Mouse (Mus musculus): Measurements from ENCODE around the gene Ppp3ca. TPM values are rescaled to one million over a fixed set of nuclear protein-coding genes. Genes with fewer than 3 reads are reported as not detected.

Gene Ppp3ca
- polyA plus RNA-seq, 1 experiment: 66.9 TPM

DNA sequence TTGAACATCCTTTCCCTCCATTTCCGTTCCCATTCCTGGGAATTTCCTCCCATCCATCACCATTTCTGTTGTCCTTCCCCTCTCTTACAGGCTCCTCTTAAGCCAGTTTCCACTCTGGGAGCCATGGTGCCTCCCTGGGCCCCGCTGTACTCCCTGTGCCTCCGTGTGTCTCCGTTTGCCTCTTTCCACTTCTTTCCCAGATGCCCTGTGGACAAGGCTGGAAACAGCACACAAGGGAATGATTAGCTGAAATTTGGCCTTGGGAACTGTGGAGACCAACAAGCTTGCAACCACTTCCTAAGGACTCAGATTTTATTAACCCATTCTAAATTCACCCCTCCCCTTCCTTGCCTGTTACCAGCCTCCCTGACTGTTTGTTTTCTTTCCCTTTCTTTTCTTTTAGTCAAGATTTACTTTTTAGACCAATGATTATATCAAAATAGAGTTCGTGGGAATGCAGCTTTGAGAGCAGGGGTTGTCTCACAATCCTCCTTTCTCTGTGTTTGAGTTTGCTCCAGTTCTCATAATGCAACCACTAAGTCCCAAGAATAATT lies 93.9 kb downstream of the Ppp3ca start:
- DNase-seq (ENCODE audit: low spot score): no peak

DNA sequence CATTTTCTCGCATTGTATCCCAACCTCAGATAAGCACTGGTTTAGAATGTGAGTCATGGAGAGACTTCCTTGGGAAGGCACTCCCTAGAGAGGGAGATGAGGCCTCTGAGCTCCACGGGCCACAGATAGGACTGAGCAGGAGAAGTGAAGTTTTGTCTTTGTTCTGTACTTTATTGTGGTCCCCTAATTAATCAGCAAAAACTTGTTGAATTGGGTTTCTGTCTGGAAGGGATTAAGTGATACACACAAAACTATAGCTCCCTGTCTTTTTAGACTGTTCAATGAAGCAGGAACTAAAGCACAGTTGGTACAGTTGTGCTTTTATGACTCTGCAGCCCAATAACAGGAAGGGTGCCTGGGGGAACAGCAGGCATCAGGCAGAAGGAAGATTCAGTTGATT lies 95.6 kb downstream of the Ppp3ca start:
- no peak for DNase-seq (ENCODE audit: low spot score)

DNA sequence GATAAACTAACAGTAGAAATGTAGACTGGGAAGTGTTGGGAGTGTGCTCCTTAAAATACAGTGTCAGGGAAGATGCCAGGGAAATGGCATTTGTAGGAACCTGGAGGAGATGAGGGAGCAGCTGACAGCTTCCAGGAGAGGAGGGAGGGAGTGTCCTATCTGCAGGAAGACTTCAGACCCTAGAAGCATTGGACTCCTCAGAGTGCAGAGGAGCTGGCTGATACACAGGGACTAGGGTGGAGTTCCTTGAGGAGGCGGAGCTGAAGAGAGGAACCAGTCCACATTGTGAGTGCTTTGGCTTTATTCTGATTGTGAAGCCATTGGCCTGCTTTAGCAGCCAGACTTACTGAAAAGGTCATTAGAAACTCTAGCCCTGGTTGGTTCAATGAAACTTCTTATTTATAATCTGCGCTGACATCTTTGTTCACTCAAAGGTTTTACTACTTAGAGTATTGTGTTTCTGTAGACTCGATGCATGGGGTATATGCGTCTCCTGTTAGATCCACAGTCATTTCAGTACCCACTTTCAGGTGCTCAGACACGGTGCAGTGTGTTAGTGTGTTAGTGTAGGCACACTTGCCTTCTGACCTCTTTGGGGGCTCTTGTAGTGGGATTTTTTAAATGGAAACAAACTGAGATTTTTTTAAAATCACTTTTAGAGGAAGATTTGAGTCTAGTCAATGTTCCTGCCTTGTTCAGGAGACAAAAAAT lies 99.0 kb downstream of the Ppp3ca start:
- no peak for DNase-seq (ENCODE audit: low spot score)

DNA sequence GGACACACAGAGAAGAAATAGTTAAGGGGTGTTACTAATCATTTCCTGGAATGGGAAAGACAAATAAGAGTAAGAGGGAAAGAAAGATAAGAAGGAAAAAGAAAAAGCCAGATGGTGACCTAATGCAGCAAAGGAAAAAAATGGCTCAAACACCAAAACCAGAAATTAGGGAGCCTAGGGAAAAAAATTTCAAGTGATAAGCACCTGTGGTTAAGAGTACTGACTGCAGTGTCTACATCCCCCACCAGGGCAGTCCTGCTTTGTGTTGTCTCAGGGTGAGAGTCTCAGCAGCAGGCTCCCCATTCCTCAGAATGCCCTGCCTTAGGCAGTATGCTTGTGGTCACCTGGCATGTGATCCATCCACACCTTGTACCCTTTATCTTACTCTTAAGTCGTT lies 99.6 kb downstream of the Ppp3ca start:
- DNase-seq (ENCODE audit: low spot score): no peak

- no peak for DNase-seq (ENCODE audit: low spot score)
Measured at GRCm38 (mm10) chr3:136771700-136772099, 101.8 kb downstream of the Ppp3ca start.

DNA sequence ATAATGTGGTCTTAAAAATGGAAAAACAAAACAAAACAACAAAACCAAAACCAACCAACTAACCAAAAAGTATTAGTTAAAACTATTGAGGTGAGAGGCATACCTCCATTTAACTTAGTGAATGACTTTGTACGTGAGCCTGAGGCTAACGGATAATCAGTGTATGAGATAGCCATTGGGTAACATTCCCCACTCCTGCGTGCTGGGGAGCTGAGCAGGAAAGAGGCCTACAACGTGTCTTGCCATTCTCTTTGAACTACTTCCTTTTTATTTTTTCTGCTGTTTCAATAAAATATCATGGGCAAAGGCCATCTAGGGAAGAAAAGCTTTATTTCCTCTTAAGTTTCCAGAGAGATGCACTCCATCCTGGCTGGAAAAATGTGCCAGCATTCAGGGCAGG lies 103.3 kb downstream of the Ppp3ca start:
- DNase-seq (ENCODE audit: low spot score): no peak

- DNase-seq (ENCODE audit: low spot score): no peak
Measured at GRCm38 (mm10) chr3:136774196-136774595, 104.3 kb downstream of the Ppp3ca start.

DNA sequence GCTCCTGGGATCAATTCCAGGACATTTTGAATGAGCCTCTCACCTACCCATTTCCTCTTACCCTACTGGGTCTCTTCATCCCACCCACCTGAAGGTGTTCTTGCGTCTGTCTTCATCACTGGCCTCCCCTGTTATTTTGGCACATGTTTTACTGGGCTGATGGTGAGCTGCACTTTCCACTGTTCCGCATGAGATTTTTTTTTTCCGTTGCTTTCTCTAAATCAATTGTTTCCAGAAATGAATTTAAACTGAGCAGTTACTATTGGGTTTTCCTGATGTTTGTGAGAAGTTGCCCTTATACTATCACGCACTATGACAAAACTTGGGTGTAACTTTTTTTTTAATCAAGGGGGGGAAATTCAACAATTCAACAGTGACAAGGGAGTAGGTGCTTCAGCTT lies 106.6 kb downstream of the Ppp3ca start:
- no peak for DNase-seq (ENCODE audit: low spot score)

DNA sequence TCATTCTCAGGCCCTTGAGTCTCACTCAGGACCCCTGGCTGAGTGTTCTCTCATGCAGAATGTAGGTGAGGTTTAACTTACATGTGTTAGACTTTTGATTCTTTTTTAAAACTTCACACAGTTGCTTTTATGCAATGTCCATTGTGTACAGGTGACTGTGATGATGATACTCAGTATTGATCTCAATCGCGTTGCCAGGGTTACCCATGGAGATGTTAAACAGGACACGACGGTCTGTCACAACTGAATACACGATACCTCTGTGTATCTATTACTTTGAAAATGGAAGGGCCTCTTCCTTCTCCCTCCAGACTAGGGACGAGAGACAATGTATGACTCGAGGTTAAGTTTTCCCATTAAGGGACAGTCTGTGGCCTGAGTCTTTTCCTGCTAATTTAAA lies 107.5 kb downstream of the Ppp3ca start:
- DNase-seq (ENCODE audit: low spot score): no peak

DNA sequence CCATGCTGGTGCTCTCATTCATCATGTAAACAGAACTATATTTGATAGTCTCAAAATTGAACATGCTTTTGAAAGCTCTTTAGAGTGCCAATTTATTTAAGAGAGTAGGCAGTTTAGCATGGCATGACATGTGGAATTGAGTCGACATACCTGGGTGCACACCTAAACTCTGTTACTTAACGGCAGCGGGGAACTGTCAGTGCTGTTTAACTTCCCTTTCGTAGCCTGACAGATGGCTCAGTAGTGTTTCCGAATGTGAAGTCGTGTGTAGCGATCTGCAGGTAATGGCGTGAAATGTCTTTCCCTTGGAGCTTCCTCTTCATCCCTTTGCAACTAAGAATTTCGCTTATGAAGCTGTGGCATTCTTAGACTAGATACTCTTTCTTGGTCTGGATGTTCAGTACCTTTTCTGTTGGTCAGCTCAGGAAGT lies 107.9 kb downstream of the Ppp3ca start:
- DNase-seq (ENCODE audit: low spot score): no peak

DNA sequence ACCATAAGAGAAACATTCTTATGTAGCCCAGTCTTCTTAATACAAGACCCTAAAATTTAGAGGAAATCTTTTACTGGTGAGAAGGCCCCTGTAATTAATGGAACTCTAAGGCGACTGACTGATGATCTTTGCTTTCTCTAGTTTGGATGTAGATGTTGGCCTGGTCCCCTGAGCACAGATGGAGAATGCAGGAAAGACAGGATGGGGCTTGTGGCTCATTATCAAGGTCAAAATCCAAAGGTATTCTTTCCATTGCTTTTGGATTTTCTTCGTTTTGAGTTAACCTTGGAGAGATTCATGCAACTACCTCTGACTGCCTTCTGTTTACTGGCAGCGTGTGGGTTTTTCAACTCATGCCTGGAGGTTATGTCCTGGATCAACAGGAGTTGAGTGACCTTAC lies 110.4 kb downstream of the Ppp3ca start:
- no peak for DNase-seq (ENCODE audit: low spot score)

DNA sequence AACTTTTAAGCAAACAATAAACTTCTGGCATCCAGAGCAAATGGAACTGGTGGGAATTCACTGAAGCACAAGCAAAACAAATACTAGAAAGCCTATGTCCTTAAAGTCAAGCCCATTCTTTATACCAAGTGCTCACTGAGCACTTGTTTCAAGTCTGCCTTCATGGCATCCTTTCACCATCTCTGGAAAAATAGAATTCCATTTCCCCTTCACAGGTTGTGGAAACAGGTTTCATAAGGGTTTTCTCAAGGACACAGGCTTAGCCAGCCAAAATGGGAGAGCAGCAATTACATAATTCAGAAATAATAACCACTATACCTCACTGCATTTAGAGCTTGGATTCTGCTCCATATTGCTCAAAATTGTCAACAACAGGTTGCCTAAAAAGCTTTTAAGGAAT lies 112.1 kb downstream of the Ppp3ca start:
- no peak for DNase-seq (ENCODE audit: low spot score)

DNA sequence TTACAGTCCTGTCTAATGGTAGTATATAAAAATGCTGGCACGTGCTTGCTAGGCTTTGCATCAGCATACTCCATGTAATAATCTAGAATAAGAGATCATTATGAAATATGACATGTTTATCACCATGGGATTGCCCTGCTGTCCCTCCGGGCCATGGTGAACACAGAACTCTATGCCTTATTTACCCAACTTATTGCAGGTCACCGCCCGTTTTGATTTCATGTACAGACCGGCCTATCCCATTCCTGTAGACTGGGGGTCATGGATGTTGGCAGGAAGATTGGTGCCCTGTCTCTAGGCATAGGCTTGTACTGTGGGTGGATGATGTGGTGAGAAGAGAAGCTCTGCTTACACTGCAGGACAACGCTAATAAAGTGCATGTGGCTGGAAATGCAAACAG lies 115.8 kb downstream of the Ppp3ca start:
- DNase-seq (ENCODE audit: low spot score): no peak

GRCm38 (mm10) chr3:136790261-136790871 lies 120.4 kb downstream of the Ppp3ca start:
- DNase-seq (ENCODE audit: low spot score): no peak

- no peak for DNase-seq (ENCODE audit: low spot score)
Measured at GRCm38 (mm10) chr3:136791404-136791803, 121.5 kb downstream of the Ppp3ca start.

GRCm38 (mm10) chr3:136791946-136792345 lies 122.0 kb downstream of the Ppp3ca start:
- DNase-seq (ENCODE audit: low spot score): no peak

GRCm38 (mm10) chr3:136793411-136793810 lies 123.5 kb downstream of the Ppp3ca start:
- no peak for DNase-seq (ENCODE audit: low spot score)

DNA sequence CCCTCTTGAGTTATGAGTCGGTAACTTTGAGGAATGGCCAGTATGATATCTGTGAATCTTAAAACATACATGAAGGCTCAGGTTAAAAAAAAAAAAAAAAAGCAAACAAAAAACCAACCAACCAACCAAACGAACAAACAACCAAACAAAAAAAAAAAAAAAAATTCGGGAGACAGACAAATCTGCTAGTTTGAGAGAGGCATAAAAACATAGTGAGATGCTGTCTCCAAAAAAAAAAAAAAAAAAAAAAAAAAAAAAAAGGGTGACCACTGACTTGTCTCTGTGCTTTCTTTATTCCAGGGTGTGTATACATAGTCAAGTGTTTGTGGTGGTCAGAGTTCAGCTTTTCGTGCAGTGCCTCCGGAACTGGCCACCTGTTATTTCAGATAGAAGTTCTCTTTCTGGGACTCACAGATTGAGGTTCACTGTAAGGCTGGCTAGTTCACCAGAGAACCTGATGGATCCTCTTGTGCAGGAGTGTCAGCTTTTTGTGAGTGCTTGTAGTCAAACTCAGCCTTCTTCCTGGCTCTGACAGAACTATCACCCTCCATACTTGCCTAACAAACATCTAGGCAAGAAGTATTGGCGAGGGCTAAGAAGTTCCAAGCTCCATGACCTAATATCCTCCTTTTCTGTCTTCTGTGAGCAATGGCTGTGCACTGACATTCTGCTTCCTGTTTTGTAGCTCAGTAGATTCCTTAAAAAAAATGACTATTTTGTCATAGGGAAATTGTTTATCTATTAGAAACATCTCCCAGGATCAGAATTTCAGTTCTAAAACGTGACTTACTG lies 124.7 kb downstream of the Ppp3ca start:
- no peak for DNase-seq (ENCODE audit: low spot score)

- DNase-seq (ENCODE audit: low spot score): no peak
Measured at GRCm38 (mm10) chr3:136798896-136799295, 129.0 kb downstream of the Ppp3ca start.

- no peak for DNase-seq (ENCODE audit: low spot score)
Measured at GRCm38 (mm10) chr3:136802595-136802994, 132.7 kb downstream of the Ppp3ca start.

- no peak for DNase-seq (ENCODE audit: low spot score)
Measured at GRCm38 (mm10) chr3:136805897-136806296, 136.0 kb downstream of the Ppp3ca start.

DNA sequence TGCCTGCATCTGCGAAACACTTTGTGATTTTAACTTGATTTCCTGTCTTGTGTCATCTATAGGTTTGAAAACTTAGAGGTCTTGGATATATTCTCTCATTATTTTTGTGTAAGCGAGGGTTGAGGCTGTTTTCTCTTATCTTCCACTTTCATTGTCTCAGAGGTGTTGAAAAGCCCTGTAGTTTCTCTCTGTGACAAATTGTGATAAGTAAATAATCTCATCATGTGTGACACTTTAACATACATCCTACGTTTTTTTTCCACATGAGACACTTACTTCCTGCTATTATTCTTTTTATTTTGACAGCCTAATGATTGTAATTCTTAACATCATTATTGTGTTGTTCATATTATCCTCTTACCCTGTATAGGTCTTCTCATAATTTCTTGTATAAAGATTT lies 140.3 kb downstream of the Ppp3ca start:
- DNase-seq (ENCODE audit: low spot score): no peak

DNA sequence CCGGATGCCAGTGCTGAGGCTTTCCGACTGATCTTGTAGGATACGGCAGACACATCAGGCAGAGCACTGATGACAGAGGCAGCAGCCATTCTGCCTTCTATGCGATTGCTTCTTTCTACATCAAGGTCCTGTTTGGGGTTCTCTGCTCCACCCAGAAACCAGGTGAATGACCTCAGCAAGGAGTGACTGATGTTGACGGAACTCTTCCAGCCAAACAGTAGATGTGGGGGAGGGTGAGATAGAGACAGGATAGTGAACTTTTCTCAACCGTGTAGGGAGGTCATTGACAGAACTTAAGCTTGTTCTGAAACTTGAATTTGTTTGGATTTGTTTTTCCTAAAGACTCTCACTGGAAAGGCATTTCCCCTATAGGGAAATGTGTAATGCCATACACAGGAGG lies 142.2 kb downstream of the Ppp3ca start:
- no peak for DNase-seq (ENCODE audit: low spot score)

All from urinary bladder, adult 2 months (tissue).